30 mouse cellular contexts compared by ENCODE assay signal in genomic region chr2:160701603-160702002, GRCm38 (mm10). TPM values are rescaled to one million over a fixed set of nuclear protein-coding genes. Genes with fewer than 3 reads are reported as not detected.
DNase-seq lines count a peak whose midpoint lies in the region; ATAC-seq and TF ChIP-seq lines count a peak whose summit lies in the region.
"Had no signal": no experiment of that assay in that cellular context is flagged by ENCODE, and none has a peak within 500 bp of the region (broad histone marks: within the 10 kb centered on the region; RNA-seq: fewer than 3 reads in every experiment).

No protein-coding gene starts in this region.

- no peaks in the 10 kb centered on the region for H3K4me1 ChIP-seq in thymus, adult 2 months (replicated peaks; ENCODE audit: control insufficient read depth, insufficient read depth, low read length)
- no peaks in the 10 kb centered on the region for H3K4me1 ChIP-seq in forebrain, embryonic 15.5 days
- H3K4me1 ChIP-seq: embryonic facial prominence, embryonic 10.5 days; embryonic facial prominence, embryonic 15.5 days; forebrain, embryonic 13.5 days; neural tube, embryonic 12.5 days had no signal

- H3K36me3 ChIP-seq in thymus, adult 2 months (ENCODE audit: control insufficient read depth, insufficient read depth, low read length), result peaks cover 71% of the 10 kb centered on the region
- H3K36me3 ChIP-seq in forebrain, embryonic 15.5 days, result peaks cover 71% of the 10 kb centered on the region

- TF ChIP-seq POLR2A in thymus, adult 2 months (IDR thresholded peaks at IDR 0.05; ENCODE audit: control insufficient read depth, extremely low read depth, insufficient read depth, low read length, poor library complexity), result no peak

- H3K4me2 ChIP-seq in forebrain, embryonic 15.5 days (replicated peaks), result no peak overlapping the region
- H3K4me2 ChIP-seq: embryonic facial prominence, embryonic 15.5 days; forebrain, embryonic 13.5 days; liver, embryonic 15.5 days; lung, embryonic 14.5 days; midbrain, embryonic 11.5 days; neural tube, embryonic 12.5 days had no signal

- ATAC-seq in CD4-positive, CD25-positive, alpha-beta regulatory T cell, adult 4 months, result peak; percentile 82
- peak; percentile 75 for ATAC-seq in inflammation-experienced regulatory T-cells, adult 6 months
- no peak for ATAC-seq in forebrain, embryonic 15.5 days (replicated peaks)
- ATAC-seq: forebrain, embryonic 13.5 days; hindbrain, embryonic 16.5 days; intestine, embryonic 16.5 days; midbrain, embryonic 16.5 days had no signal

- no peak for TF ChIP-seq CTCF in thymus, adult 2 months (IDR thresholded peaks at IDR 0.05; ENCODE audit: borderline replicate concordance, control insufficient read depth, extremely low read depth, insufficient read depth, low read length, poor library complexity)

- H3K27me3 ChIP-seq in thymus, adult 2 months (ENCODE audit: control insufficient read depth, insufficient read depth, low read length), result no peaks in the 10 kb centered on the region
- no peaks in the 10 kb centered on the region for H3K27me3 ChIP-seq in forebrain, embryonic 15.5 days
- H3K27me3 ChIP-seq: embryonic facial prominence, embryonic 15.5 days; forebrain, embryonic 13.5 days; liver, embryonic 15.5 days; neural tube, embryonic 12.5 days had no signal

- peak; percentile 22 for DNase-seq in thymus, adult 2 months
- DNase-seq in thymus, postnatal 10 days (ENCODE audit: low spot score in 2 of 2), result no peak
- DNase-seq in thymus, postnatal 4 days, result peak; percentile 14
- no peak for DNase-seq in urinary bladder, postnatal 10 days (ENCODE audit: low spot score)
- DNase-seq: adrenal gland, adult 2 months; adrenal gland, postnatal 36 days; cerebellum, adult 18-20 months; cerebellum, postnatal 10 days; gastrocnemius, adult 2 months; gastrocnemius, postnatal 36 days; heart, adult 2 months; heart, postnatal 14 days; kidney, adult 8-10 months; layer of hippocampus, adult 9-11 months; liver; lung, embryonic 14.5 days; lung, postnatal 36 days had no signal

- H3K9me3 ChIP-seq in forebrain, embryonic 15.5 days, result no peaks in the 10 kb centered on the region
- H3K9me3 ChIP-seq: embryonic facial prominence, embryonic 10.5 days; embryonic facial prominence, embryonic 15.5 days; forebrain, embryonic 13.5 days; liver, embryonic 15.5 days; neural tube, embryonic 12.5 days had no signal

- WGBS in thymus, adult 2 months, result 1% methylated on average over 3 of the region's 3 CpGs
- WGBS in forebrain, embryonic 15.5 days, result 85% methylated on average over 3 of the region's 3 CpGs

- H3K4me3 ChIP-seq in thymus, adult 2 months (ENCODE audit: control insufficient read depth, insufficient read depth, low read length), result no peak overlapping the region
- H3K4me3 ChIP-seq in forebrain, embryonic 15.5 days, result no peak overlapping the region
- H3K4me3 ChIP-seq: embryonic facial prominence, embryonic 10.5 days; embryonic facial prominence, embryonic 15.5 days; forebrain, embryonic 13.5 days; gastrocnemius, adult 2 months; heart, adult 2 months; liver, embryonic 15.5 days; neural tube, embryonic 12.5 days had no signal

- no peak overlapping the region for H3K9ac ChIP-seq in forebrain, embryonic 15.5 days (replicated peaks)
- H3K9ac ChIP-seq: embryonic facial prominence, embryonic 15.5 days; forebrain, embryonic 13.5 days; liver, embryonic 15.5 days; lung, embryonic 14.5 days; neural tube, embryonic 12.5 days had no signal

- H3K27ac ChIP-seq in thymus, adult 2 months (ENCODE audit: control insufficient read depth, insufficient read depth, low read length), result no peak overlapping the region
- no peak overlapping the region for H3K27ac ChIP-seq in forebrain, embryonic 15.5 days (replicated peaks)
- H3K27ac ChIP-seq: embryonic facial prominence, embryonic 10.5 days; embryonic facial prominence, embryonic 15.5 days; forebrain, embryonic 13.5 days; kidney, postnatal 0 days; liver, embryonic 15.5 days; neural tube, embryonic 12.5 days had no signal

RNA-seq across cellular contexts. Expression of gene Plcg1, which starts 29.5 kb away (rescaled TPM):
- 237 and 294 TPM in 2 replicates for polyA plus RNA-seq in thymus, adult 2 months (2012; rRNA removed)
- 10 to 100 TPM; 56.4 to 66.8 TPM for polyA plus RNA-seq in CD4-positive, CD25-positive, alpha-beta regulatory T cell, adult 4 months (2017; shearing (Covaris generic))
- polyA plus RNA-seq in inflammation-experienced regulatory T-cells, adult 6 months (2017; shearing (Covaris generic)), result 10 to 100 TPM; 40.1 to 81.0 (median 60.7) TPM
- polyA plus RNA-seq in forebrain, embryonic 15.5 days (2015; fragmentation: Nextera tagmentation; extraction: Ambion mirVana), result 80.5 and 82.2 TPM in 2 replicates

RNA-seq across cellular contexts. Expression of gene Top1, which starts 55.9 kb away (rescaled TPM):
- 21.2 and 30.2 TPM in 2 replicates for polyA plus RNA-seq in thymus, adult 2 months (2012; rRNA removed)
- polyA plus RNA-seq in CD4-positive, CD25-positive, alpha-beta regulatory T cell, adult 4 months (2017; shearing (Covaris generic)), result 10 to 100 TPM; 73.9 to 91.0 TPM
- polyA plus RNA-seq in inflammation-experienced regulatory T-cells, adult 6 months (2017; shearing (Covaris generic)), result 10 to 100 TPM; 84.6 to 91.2 (median 89.9) TPM
- polyA plus RNA-seq in forebrain, embryonic 15.5 days (2015; fragmentation: Nextera tagmentation; extraction: Ambion mirVana), result 106 and 113 TPM in 2 replicates

Comparison
In these comparisons a context has a peak if more than half of its experiments do, and no peak if none do; other contexts are left out.
1. DNase-seq: peak in thymus, adult 2 months (single experiment) and thymus, postnatal 4 days (single experiment); none in thymus, postnatal 10 days (0 of 2) and urinary bladder, postnatal 10 days (single experiment).